Comparison of ENCODE assay signal across 21 mouse cellular contexts in genomic region chr13:59868011-59868649, GRCm38 (mm10). TPM values are rescaled to one million over a fixed set of nuclear protein-coding genes. Genes with fewer than 3 reads are reported as not detected.
A peak's percentile ranks its signal among the peaks of the same experiment; 100 is the strongest.
DNase-seq lines count a peak whose midpoint lies in the region; ATAC-seq and TF ChIP-seq lines count a peak whose summit lies in the region.
"Had no signal": no experiment of that assay in that cellular context is flagged by ENCODE, and none has a peak within 500 bp of the region (broad histone marks: within the 10 kb centered on the region; RNA-seq: fewer than 3 reads in every experiment).

No protein-coding gene starts in this region.

- H3K4me3 ChIP-seq in heart, postnatal 0 days (ENCODE audit: low read depth, low read length): no peak overlapping the region
- H3K4me3 ChIP-seq in lung, embryonic 14.5 days (ENCODE audit: low read depth, low read length): no peak overlapping the region
- no peak overlapping the region for H3K4me3 ChIP-seq in MEL (ENCODE audit: control insufficient read depth in 1 of 2, insufficient read depth in 1 of 2, low read depth in 2 of 2, low read length in 2 of 2)
- H3K4me3 ChIP-seq: embryonic facial prominence, embryonic 15.5 days; forebrain, embryonic 10.5 days; heart, embryonic 12.5 days; kidney, embryonic 15.5 days; liver, embryonic 15.5 days; midbrain, embryonic 10.5 days; neural tube, embryonic 13.5 days had no signal

- no peak overlapping the region for H3K9ac ChIP-seq in heart, postnatal 0 days (replicated peaks; ENCODE audit: low read depth, low read length)
- no peak overlapping the region for H3K9ac ChIP-seq in lung, embryonic 14.5 days
- no peak overlapping the region for H3K9ac ChIP-seq in MEL (ENCODE audit: control insufficient read depth, low read depth, low read length, poor library complexity, severe bottlenecking)
- H3K9ac ChIP-seq: embryonic facial prominence, embryonic 15.5 days; heart, embryonic 12.5 days; kidney, embryonic 15.5 days; liver, embryonic 15.5 days; neural tube, embryonic 13.5 days had no signal

- no peaks in the 10 kb centered on the region for H3K27me3 ChIP-seq in heart, postnatal 0 days (ENCODE audit: control insufficient read depth, insufficient read depth, low read length)
- no peaks in the 10 kb centered on the region for H3K27me3 ChIP-seq in lung, embryonic 14.5 days (ENCODE audit: insufficient read depth, low read length)
- H3K27me3 ChIP-seq in MEL (ENCODE audit: control insufficient read depth in 1 of 2, insufficient read depth in 2 of 2, low read length in 2 of 2): no peaks in the 10 kb centered on the region; a peak in 1 of 4 replicates
- H3K27me3 ChIP-seq: embryonic facial prominence, embryonic 15.5 days; heart, embryonic 12.5 days; kidney, embryonic 15.5 days; liver, embryonic 15.5 days; neural tube, embryonic 13.5 days had no signal

- no peak for TF ChIP-seq EP300 in heart, postnatal 0 days (IDR thresholded peaks at IDR 0.05; ENCODE audit: low read depth)
- TF ChIP-seq EP300 in MEL (IDR thresholded peaks at IDR 0.05; ENCODE audit: low read depth in 1 of 2, low read length in 2 of 2): no peak

- H3K4me1 ChIP-seq in heart, postnatal 0 days (ENCODE audit: control insufficient read depth, insufficient read depth): no peaks in the 10 kb centered on the region
- no peaks in the 10 kb centered on the region for H3K4me1 ChIP-seq in lung, embryonic 14.5 days (ENCODE audit: insufficient read depth)
- H3K4me1 ChIP-seq in MEL (ENCODE audit: control insufficient read depth in 1 of 2, insufficient read depth in 2 of 2, low read length in 2 of 2): no peaks in the 10 kb centered on the region
- H3K4me1 ChIP-seq: forebrain, embryonic 10.5 days; heart, embryonic 12.5 days; neural tube, embryonic 13.5 days had no signal

- peak; percentile 24 for TF ChIP-seq RAD21 in MEL (IDR thresholded peaks at IDR 0.05; ENCODE audit: low read depth, low read length)

- WGBS in heart, postnatal 0 days: 59% methylated on average over 9 of the region's 9 CpGs
- WGBS in lung, embryonic 14.5 days: 66% methylated on average over 9 of the region's 9 CpGs

- no peaks in the 10 kb centered on the region for H3K36me3 ChIP-seq in heart, postnatal 0 days (replicated peaks; ENCODE audit: control insufficient read depth, insufficient read depth, low read length)
- no peaks in the 10 kb centered on the region for H3K36me3 ChIP-seq in lung, embryonic 14.5 days (ENCODE audit: insufficient read depth)
- H3K36me3 ChIP-seq in MEL (ENCODE audit: control insufficient read depth in 1 of 2, insufficient read depth in 2 of 2, low read length in 2 of 2): no peaks in the 10 kb centered on the region
- H3K36me3 ChIP-seq: embryonic facial prominence, embryonic 15.5 days; forebrain, embryonic 10.5 days; heart, embryonic 12.5 days; kidney, embryonic 15.5 days; liver, embryonic 15.5 days; midbrain, embryonic 10.5 days; neural tube, embryonic 13.5 days had no signal

- H3K9me3 ChIP-seq in heart, postnatal 0 days (replicated peaks; ENCODE audit: control insufficient read depth, low read length): no peaks in the 10 kb centered on the region
- no peaks in the 10 kb centered on the region for H3K9me3 ChIP-seq in lung, embryonic 14.5 days (ENCODE audit: low read depth, low read length)
- H3K9me3 ChIP-seq in MEL (replicated peaks; ENCODE audit: insufficient read depth, low read length): no peaks in the 10 kb centered on the region
- H3K9me3 ChIP-seq: embryonic facial prominence, embryonic 15.5 days; forebrain, embryonic 10.5 days; kidney, embryonic 15.5 days; liver, embryonic 15.5 days; midbrain, embryonic 10.5 days; neural tube, embryonic 13.5 days had no signal

- H3K79me2 ChIP-seq in MEL (ENCODE audit: control insufficient read depth, insufficient read depth, low read length, poor library complexity): no peaks in the 10 kb centered on the region

- DNase-seq in heart, postnatal 0 days (ENCODE audit: low spot score): no peak
- no peak for DNase-seq in heart, postnatal 4 days
- no peak for DNase-seq in lung, embryonic 14.5 days
- no peak for DNase-seq in lung, postnatal 14 days
- no peak for DNase-seq in MEL (ENCODE audit: low read depth, low spot score)
- peak; percentile 44 for DNase-seq in testis, postnatal 14 days (ENCODE audit: low spot score)
- DNase-seq in layer of hippocampus, postnatal 25 days (ENCODE audit: extremely low spot score in 1 of 2, low spot score in 1 of 2): no peak
- DNase-seq: cerebellum, adult 9-10 months; gastrocnemius, postnatal 36 days; lung, postnatal 4 days; right cerebral cortex, postnatal 4 days; thymus, adult 18-20 months had no signal

- ATAC-seq in heart, postnatal 0 days (ENCODE audit: insufficient read depth, low read depth): no peak
- ATAC-seq in lung, embryonic 14.5 days (ENCODE audit: insufficient read depth): no peak
- ATAC-seq: activated CD4-positive, CD25-positive, alpha-beta regulatory T cell, adult 4 months; inflammation-experienced regulatory T-cells, adult 6 months had no signal

- TF ChIP-seq POLR2A in MEL (IDR thresholded peaks at IDR 0.05; ENCODE audit: control insufficient read depth in 1 of 2, insufficient read depth in 1 of 2, low read depth in 1 of 2, low read length in 2 of 2, poor library complexity in 1 of 2): no peak

- no peak overlapping the region for H3K4me2 ChIP-seq in heart, postnatal 0 days (ENCODE audit: low read depth, low read length)
- H3K4me2 ChIP-seq in lung, embryonic 14.5 days: no peak overlapping the region
- H3K4me2 ChIP-seq: embryonic facial prominence, embryonic 15.5 days; heart, embryonic 12.5 days; kidney, embryonic 15.5 days; liver, embryonic 15.5 days; neural tube, embryonic 13.5 days had no signal

- no peak overlapping the region for H3K27ac ChIP-seq in heart, postnatal 0 days (ENCODE audit: low read depth)
- H3K27ac ChIP-seq in lung, embryonic 14.5 days (ENCODE audit: low read depth): no peak overlapping the region
- no peak overlapping the region for H3K27ac ChIP-seq in MEL (ENCODE audit: control insufficient read depth, low read depth, low read length)
- H3K27ac ChIP-seq: embryonic facial prominence, embryonic 15.5 days; forebrain, embryonic 10.5 days; kidney, embryonic 15.5 days; liver, embryonic 15.5 days; midbrain, embryonic 10.5 days; neural tube, embryonic 13.5 days had no signal

- TF ChIP-seq CTCF in heart, postnatal 0 days (IDR thresholded peaks at IDR 0.05; ENCODE audit: low read depth): peak; percentile 11; the same call in 1 of the 2 replicates
- peak; percentile 48 for TF ChIP-seq CTCF in lung, embryonic 14.5 days (IDR thresholded peaks at IDR 0.05; ENCODE audit: low read depth)
- peak; percentile 29 to 47 (median 39); a peak in 4 of 6 replicates for TF ChIP-seq CTCF in MEL (IDR thresholded peaks at IDR 0.05 in 2 of 3, conservative IDR thresholded peaks at IDR 0.05 in 1 of 3; ENCODE audit: control insufficient read depth in 1 of 3, insufficient read depth in 1 of 3, low read depth in 2 of 3, low read length in 3 of 3, poor library complexity in 1 of 3, severe bottlenecking in 1 of 3)

TF ChIP-seq in MEL, 35 proteins besides CTCF, POLR2A, EP300 and RAD21:
- no peak for TF ChIP-seq ZNF384 (IDR thresholded peaks at IDR 0.05; ENCODE audit: low read depth, low read length)
- TF ChIP-seq RCOR1 (IDR thresholded peaks at IDR 0.05; ENCODE audit: low read depth, low read length): no peak
- no peak for TF ChIP-seq GABPA (IDR thresholded peaks at IDR 0.05; ENCODE audit: low read depth, low read length)

RNA-seq across cellular contexts. Expression of gene Tut7, which starts 45.2 kb away (rescaled TPM):
- 19.3 and 24.3 TPM in 2 replicates for total RNA-seq in heart, postnatal 0 days (2014; rRNA removed; ENCODE audit: low replicate concordance)
- polyA plus RNA-seq in heart, postnatal 0 days (2015; fragmentation: Nextera tagmentation; extraction: Ambion mirVana): 24.0 and 26.3 TPM in 2 replicates
- total RNA-seq in heart, postnatal 4 days (2021): 10 to 100 TPM; 52.2 to 54.1 TPM
- 44.3 and 44.6 TPM in 2 replicates for polyA plus RNA-seq in lung, embryonic 14.5 days (2014; fragmentation: Nextera tagmentation; extraction: Ambion mirVana)
- 38.1 and 47.7 TPM in 2 replicates for total RNA-seq in MEL (2012; rRNA removed)
- 100 to 1,000 TPM in 1 of 2 experiments, 10 to 100 TPM in 1; 53.8 to 135 TPM for polyA plus RNA-seq in MEL (2012; ENCODE audit: insufficient read depth in 1 of 2, insufficient read length in 2 of 2, low read depth in 1 of 2, low replicate concordance in 2 of 2, missing spikeins in 1 of 2)
- 10 to 100 TPM; 59.0 to 64.0 TPM for total RNA-seq in layer of hippocampus, postnatal 25 days (2021)
